Mouse (Mus musculus) forebrain, embryonic 14.5 days (tissue): ENCODE results near the gene Spaca6. TPM values are rescaled to one million over a fixed set of nuclear protein-coding genes. Genes with fewer than 3 reads are reported as not detected.
A peak's percentile ranks its signal among the peaks of the same experiment; 100 is the strongest.
"Not testable (repeated sequence)": the region's sequence is repeated elsewhere in the genome, so short reads cannot be mapped to it uniquely, and the experiment has no call there.

Experiments used
- ATAC-seq: fragments of 200-750 bp; cut with Nextera tagmentation; 2 replicates; pipeline ENCODE4 v1.8.0; 2017; ENCODE audit warnings: mild to moderate bottlenecking, moderate library complexity
- DNase-seq: peaks from one replicate; pipeline ENCODE4 v3.0.0-alpha.2; 2015; ENCODE audit warnings: low spot score
- H3K27ac ChIP-seq: fragments of 300-500 bp; sonication (generic); 2 replicates; pipeline ENCODE4 v1.5.1; 2014; ENCODE audit warnings: low read depth, mild to moderate bottlenecking, control low read depth, low read length, moderate library complexity
- H3K27me3 ChIP-seq: fragments of 300-500 bp; sonication (generic); replicated peaks from 2 replicates; pipeline ENCODE4 v1.6.1; 2014; ENCODE audit warnings: low read length, control low read depth, mixed read lengths; ENCODE audit not compliant: control insufficient read depth, insufficient read depth
- H3K36me3 ChIP-seq: fragments of 300-500 bp; sonication (generic); 2 replicates; pipeline ENCODE4 v1.6.1; 2014; ENCODE audit warnings: low read length, control low read depth; ENCODE audit not compliant: control insufficient read depth, insufficient read depth
- H3K4me1 ChIP-seq: fragments of 300-500 bp; sonication (generic); 2 replicates; pipeline ENCODE4 v1.6.1; 2014; ENCODE audit warnings: antibody characterized with exemption, low read length, control low read depth; ENCODE audit not compliant: control insufficient read depth, insufficient read depth
- H3K4me2 ChIP-seq: fragments of 300-500 bp; sonication (generic); 2 replicates; pipeline ENCODE4 v1.6.1; 2014; ENCODE audit warnings: mild to moderate bottlenecking, control low read depth, low read length
- H3K4me3 ChIP-seq: fragments of 300-500 bp; sonication (generic); 2 replicates; pipeline ENCODE4 v1.5.1; 2014; ENCODE audit warnings: low read depth, low read length, control low read depth
- H3K9ac ChIP-seq: fragments of 300-500 bp; sonication (generic); 2 replicates; pipeline ENCODE4 v1.6.1; 2014; ENCODE audit warnings: mild to moderate bottlenecking, low read length, control low read depth, moderate library complexity
- H3K9me3 ChIP-seq: fragments of 300-500 bp; sonication (generic); replicated peaks from 2 replicates; pipeline ENCODE4 v1.6.1; 2016; ENCODE audit warnings: low read length, control low read depth, mixed read lengths; ENCODE audit not compliant: control insufficient read depth
- WGBS: fragments of 180-500 bp; shearing (Covaris S2); extraction: QIAGEN DNeasy Blood & Tissue Kit; methylation state at CpG from one replicate; pipeline ENCODE4 v1.1.7; 2014; 5-methylcytosine and 5-hydroxymethylcytosine counted together
- polyA plus RNA-seq: library from polyadenylated mRNA; unstranded; fragments of >200 nt; fragmentation: Nextera tagmentation; extraction: Ambion mirVana; gene quantifications from 2 replicates; pipeline ENCODE4 v1.2.1, GENCODE M21; 2014

Gene Spaca6
- polyA plus RNA-seq, 1 experiment from 2014 or later: 5.6 TPM

GRCm38 (mm10) chr17:17839276-17839675 lies 12.3 kb downstream of the Spaca6 start:
- no peaks in the 10 kb centered on the region for H3K27me3 ChIP-seq
- peaks cover 16% of the 10 kb centered on the region for H3K4me1 ChIP-seq
- no peak for DNase-seq
- no peak for ATAC-seq
- no peak overlapping the region for H3K27ac ChIP-seq
- WGBS: 92% methylated on average over 2 of the region's 2 CpGs
- peaks cover 37% of the 10 kb centered on the region for H3K36me3 ChIP-seq
- H3K9ac ChIP-seq: no peak overlapping the region
- H3K4me3 ChIP-seq: no peak overlapping the region
- H3K4me2 ChIP-seq: no peak overlapping the region
- no peaks in the 10 kb centered on the region for H3K9me3 ChIP-seq

- no peaks in the 10 kb centered on the region for H3K9me3 ChIP-seq
- no peak overlapping the region for H3K9ac ChIP-seq
- ATAC-seq (no peak), DNase-seq (no peak)
- H3K4me1 ChIP-seq: peaks cover 11% of the 10 kb centered on the region
- no peak overlapping the region for H3K4me3 ChIP-seq
- no peak overlapping the region for H3K27ac ChIP-seq
- H3K4me2 ChIP-seq: no peak overlapping the region
- H3K36me3 ChIP-seq: peaks cover 33% of the 10 kb centered on the region
- H3K27me3 ChIP-seq: no peaks in the 10 kb centered on the region
- 90% methylated on average over 7 of the region's 7 CpGs for WGBS
Measured at GRCm38 (mm10) chr17:17840796-17841195, 13.8 kb downstream of the Spaca6 start.

DNA sequence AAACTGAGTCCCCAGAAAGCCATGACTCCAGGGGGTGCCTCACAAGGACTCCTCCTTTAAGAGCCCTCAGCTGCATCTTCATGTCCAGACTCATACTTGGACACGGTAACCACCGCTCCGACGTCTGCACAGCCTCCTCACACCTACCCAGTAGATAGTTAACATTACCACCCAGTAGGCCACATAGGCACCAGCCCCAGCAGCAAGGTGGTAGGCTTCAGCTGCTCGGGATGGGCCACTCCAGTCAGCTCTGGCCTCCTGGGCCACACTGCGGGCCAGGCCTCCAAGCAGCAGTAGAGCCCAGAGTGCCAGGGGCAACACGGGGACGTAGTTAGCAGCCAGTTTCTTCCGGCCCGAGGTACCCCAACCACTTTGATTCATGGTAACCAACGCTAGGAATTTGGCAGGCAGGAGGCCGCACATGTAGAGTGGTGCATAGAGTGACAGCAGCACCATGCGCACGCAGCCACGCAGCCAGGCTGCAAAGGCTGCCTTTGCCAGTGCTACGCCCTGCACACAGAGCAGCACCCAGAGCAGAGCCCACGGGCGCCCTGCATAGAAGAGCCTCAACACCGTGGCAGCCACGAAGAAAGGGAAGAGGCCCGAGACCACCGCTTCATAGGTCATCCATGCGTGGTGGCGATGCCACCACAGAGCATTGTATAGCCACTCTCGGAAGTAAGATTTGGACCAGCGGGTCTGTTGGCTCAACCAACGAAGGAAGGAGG lies 16.7 kb downstream of the Spaca6 start:
- Histone ChIP-seq H3K4me1 (peaks cover 3% of the 10 kb centered on the region), H3K9ac (no peak overlapping the region), H3K36me3 (peaks cover 25% of the 10 kb centered on the region), H3K9me3 (no peaks in the 10 kb centered on the region), H3K4me3 (no peak overlapping the region), H3K27me3 (no peaks in the 10 kb centered on the region), H3K4me2 (no peak overlapping the region), H3K27ac (no peak overlapping the region)
- WGBS: 75% methylated on average over 27 of the region's 27 CpGs
- no peak for DNase-seq
- peak; percentile 54 for ATAC-seq

- not testable (repeated sequence) for DNase-seq, H3K4me3 ChIP-seq, H3K9ac ChIP-seq, ATAC-seq, H3K9me3 ChIP-seq, H3K27ac ChIP-seq, H3K27me3 ChIP-seq, H3K4me2 ChIP-seq, H3K4me1 ChIP-seq
- peaks cover 25% of the 10 kb centered on the region for H3K36me3 ChIP-seq
- 92% methylated on average over 3 of the region's 3 CpGs for WGBS
Measured at GRCm38 (mm10) chr17:17844606-17845005, 17.6 kb downstream of the Spaca6 start.

GRCm38 (mm10) chr17:17845187-17846027 lies 18.4 kb downstream of the Spaca6 start:
- Histone ChIP-seq H3K27ac (no peak overlapping the region), H3K9me3 (no peaks in the 10 kb centered on the region), H3K36me3 (peaks cover 19% of the 10 kb centered on the region), H3K9ac (no peak overlapping the region), H3K4me3 (no peak overlapping the region), H3K4me2 (no peak overlapping the region), H3K4me1 (no peaks in the 10 kb centered on the region), H3K27me3 (no peaks in the 10 kb centered on the region)
- ATAC-seq: no peak
- WGBS: 68% methylated on average over 10 of the region's 10 CpGs
- DNase-seq: no peak

DNA sequence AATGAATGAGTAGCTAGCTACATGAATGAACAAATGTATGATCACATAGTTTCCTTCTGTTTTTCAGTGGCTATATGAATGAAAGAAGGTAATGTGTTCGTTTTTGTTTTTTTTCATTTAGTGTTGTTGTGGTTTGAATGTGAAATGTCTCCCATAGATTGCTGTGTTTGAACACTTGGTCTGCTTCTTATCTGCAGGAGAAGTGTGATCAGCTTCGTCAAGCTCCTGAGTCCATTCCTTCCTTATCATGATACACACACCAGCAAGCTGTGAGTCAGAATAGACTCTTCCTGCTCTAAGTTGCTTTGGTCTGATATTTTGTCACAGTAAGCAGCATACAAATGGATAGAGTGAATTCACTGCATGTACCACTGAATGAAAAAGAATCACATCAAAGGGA lies 22.0 kb downstream of the Spaca6 start:
- Histone ChIP-seq H3K4me1 (no peaks in the 10 kb centered on the region), H3K36me3 (no peaks in the 10 kb centered on the region), H3K9me3 (no peaks in the 10 kb centered on the region), H3K4me2 (no peak overlapping the region), H3K9ac (no peak overlapping the region), H3K4me3 (no peak overlapping the region), H3K27ac (no peak overlapping the region), H3K27me3 (no peaks in the 10 kb centered on the region)
- DNase-seq: no peak
- no peak for ATAC-seq
- 79% methylated on average over 2 of the region's 2 CpGs for WGBS

DNA sequence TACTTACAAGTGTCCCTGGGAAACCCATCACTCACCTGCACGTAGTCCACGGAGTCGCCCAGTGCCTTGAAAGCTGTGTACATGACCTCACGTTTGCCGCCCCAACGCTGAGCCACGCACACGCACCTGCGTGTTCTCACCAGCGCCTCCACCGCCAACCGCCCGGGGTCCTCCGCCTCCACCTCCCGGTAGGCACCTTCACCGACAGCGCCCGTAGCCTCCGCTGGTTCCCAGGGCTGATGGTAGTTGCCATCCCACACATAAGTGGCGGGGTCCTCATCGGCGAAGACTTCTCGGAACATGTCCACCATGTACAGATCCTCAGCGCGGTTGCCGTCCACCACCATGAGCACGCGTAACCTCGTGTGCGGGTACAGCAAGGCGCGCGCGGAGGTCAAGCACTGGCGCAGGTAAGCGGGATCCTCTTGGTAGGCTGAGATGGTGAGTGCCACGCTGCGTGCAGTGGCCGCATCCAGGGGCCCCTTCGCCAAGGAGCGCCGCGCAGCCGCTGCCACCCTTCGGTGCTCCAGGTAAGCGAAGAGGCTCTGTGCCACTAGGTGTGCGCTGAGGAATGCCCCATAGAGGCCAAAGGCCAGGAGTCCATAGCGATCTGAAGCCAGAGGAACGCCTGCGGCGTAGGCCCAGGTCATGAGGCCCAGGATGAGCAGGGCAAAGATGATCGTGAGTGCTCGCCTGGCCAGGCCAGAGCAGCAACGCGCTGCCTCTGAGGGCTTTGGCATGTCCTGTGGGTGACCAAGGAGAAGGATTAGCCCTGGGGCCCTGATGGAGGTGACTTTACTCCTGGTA lies 23.2 kb downstream of the Spaca6 start:
- H3K4me3 ChIP-seq: no peak overlapping the region
- 24% methylated on average over 55 of the region's 55 CpGs for WGBS
- no peak overlapping the region for H3K9ac ChIP-seq
- no peaks in the 10 kb centered on the region for H3K36me3 ChIP-seq
- no peaks in the 10 kb centered on the region for H3K9me3 ChIP-seq
- H3K4me2 ChIP-seq: peak overlapping the region; percentile 23
- DNase-seq: no peak
- H3K27me3 ChIP-seq: no peaks in the 10 kb centered on the region
- ATAC-seq: peak; percentile 30; the same call in 1 of the 2 replicates
- no peaks in the 10 kb centered on the region for H3K4me1 ChIP-seq
- H3K27ac ChIP-seq: no peak overlapping the region

DNA sequence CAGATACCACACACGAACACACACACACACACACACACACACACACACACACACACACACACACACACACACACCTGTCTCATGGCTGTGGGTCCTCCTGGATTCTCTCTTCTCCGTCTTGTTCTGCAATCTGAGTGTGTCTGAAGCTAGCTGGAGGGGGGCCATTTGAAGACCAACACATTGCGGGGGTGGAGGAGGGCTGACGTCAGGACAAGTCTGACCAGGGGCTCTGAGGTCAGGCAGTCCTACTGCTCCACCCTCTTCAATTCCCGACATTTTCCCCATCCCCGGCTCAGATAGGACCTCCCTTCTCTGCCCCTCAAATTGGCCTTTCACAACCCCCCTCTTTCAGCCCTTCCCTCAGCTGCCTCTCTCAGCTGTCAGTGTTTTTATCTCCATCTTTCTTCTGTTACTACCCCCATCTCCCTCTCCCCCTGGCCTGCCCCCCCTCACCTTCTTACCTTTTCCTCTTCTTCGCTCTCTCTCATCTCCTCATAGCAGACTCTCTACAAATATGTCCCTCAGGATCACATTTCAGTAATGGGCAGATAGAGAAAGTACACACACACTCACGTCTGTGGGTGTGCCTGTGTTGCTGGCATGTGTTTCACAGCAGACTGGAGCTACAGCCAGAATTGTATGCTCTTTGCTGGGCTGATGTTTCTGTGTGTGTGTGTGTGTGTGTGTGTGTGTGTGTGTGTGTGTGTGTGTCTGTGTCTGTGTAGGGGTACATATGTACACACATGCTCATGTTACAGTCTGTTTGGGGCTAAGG lies 28.3 kb downstream of the Spaca6 start, which contains the start of gene Has1:
Has1 (minus strand) TSS at position 142 of the 775 bp plus-strand sequence.
- Histone ChIP-seq H3K4me1 (no peaks in the 10 kb centered on the region), H3K9ac (no peak within 1 kb of the TSS), H3K36me3 (no peaks in the 10 kb centered on the region), H3K27ac (no peak within 1 kb of the TSS), H3K4me2 (no peak within 1 kb of the TSS), H3K4me3 (no peak within 1 kb of the TSS), H3K9me3 (no peaks in the 10 kb centered on the region), H3K27me3 (no peaks in the 10 kb centered on the region)
- WGBS: 71% methylated on average over 8 of the region's 8 CpGs
- ATAC-seq: no peak
- DNase-seq: no peak
